Comparison of ENCODE assay signal across 10 mouse cellular contexts in the genomic region with DNA sequence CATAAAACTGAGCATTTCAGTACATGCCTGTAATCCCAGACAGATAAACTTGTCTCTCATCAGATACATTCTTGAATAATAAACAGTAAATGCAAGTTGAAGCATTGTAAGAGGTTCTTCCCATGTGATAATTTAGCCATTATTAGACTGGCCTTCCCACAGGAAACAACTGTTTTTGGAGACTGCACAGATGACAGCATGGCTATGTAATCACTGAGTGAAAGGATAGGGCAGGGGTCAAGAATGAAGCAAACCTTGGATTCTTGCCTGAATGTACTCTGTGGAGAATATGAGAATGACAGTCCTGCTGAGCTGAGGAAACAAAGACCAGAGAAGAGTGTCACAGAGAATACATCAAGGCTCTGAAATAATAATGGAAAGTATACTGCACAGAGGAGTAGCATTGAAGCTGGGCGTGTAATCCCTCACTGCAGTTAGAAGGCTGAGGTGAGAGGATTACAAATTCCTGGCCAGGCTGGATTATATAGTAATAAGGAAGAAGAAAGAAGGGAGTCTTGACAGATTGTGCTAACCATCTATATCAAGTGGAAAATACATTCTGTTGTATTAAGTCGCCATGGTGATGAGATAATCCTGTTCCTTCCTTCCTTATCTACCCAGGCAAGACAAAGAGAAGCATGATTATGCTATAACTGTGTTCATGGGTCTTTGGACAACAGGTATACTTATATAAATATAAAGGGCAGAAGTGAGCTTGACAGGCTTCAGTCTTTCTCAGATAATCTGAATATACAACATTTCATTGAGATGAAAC.
DNase-seq lines count a peak whose midpoint lies in the region; ATAC-seq and TF ChIP-seq lines count a peak whose summit lies in the region.
"Had no signal": no experiment of that assay in that cellular context is flagged by ENCODE, and none has a peak within 500 bp of the region (broad histone marks: within the 10 kb centered on the region; RNA-seq: fewer than 3 reads in every experiment).

No protein-coding gene starts in this region.

- H3K4me1 ChIP-seq in limb, embryonic 14.5 days (ENCODE audit: control insufficient read depth, insufficient read depth, low read length), result no peaks in the 10 kb centered on the region
- H3K4me1 ChIP-seq in limb, embryonic 10.5 days, result no peaks in the 10 kb centered on the region
- peaks cover 9% of the 10 kb centered on the region for H3K4me1 ChIP-seq in heart, embryonic 15.5 days (replicated peaks)
- H3K4me1 ChIP-seq: embryonic facial prominence, embryonic 12.5 days had no signal

- H3K4me3 ChIP-seq in limb, embryonic 14.5 days (replicated peaks; ENCODE audit: low read length), result no peak overlapping the region
- no peak overlapping the region for H3K4me3 ChIP-seq in limb, embryonic 10.5 days
- H3K4me3 ChIP-seq in heart, embryonic 15.5 days, result no peak overlapping the region
- H3K4me3 ChIP-seq: embryonic facial prominence, embryonic 12.5 days had no signal

- H3K4me2 ChIP-seq in limb, embryonic 14.5 days (replicated peaks; ENCODE audit: low read depth, low read length, severe bottlenecking), result no peak overlapping the region
- H3K4me2 ChIP-seq in heart, embryonic 15.5 days, result no peak overlapping the region
- H3K4me2 ChIP-seq: embryonic facial prominence, embryonic 12.5 days had no signal

- H3K27me3 ChIP-seq in limb, embryonic 14.5 days (ENCODE audit: control insufficient read depth, insufficient read depth, low read length), result no peaks in the 10 kb centered on the region
- no peaks in the 10 kb centered on the region for H3K27me3 ChIP-seq in limb, embryonic 10.5 days (ENCODE audit: low read depth, poor library complexity, severe bottlenecking)
- H3K27me3 ChIP-seq in heart, embryonic 15.5 days, result no peaks in the 10 kb centered on the region
- H3K27me3 ChIP-seq: embryonic facial prominence, embryonic 12.5 days had no signal

- TF ChIP-seq POLR2A in limb, embryonic 14.5 days (IDR thresholded peaks at IDR 0.05; ENCODE audit: borderline replicate concordance, extremely low read depth, insufficient read depth, insufficient read length), result no peak
- no peak for TF ChIP-seq POLR2A in brain, embryonic 14.5 days (IDR thresholded peaks at IDR 0.05; ENCODE audit: borderline replicate concordance, extremely low read depth, insufficient read depth, insufficient read length, poor library complexity, severe bottlenecking)

- no peaks in the 10 kb centered on the region for H3K36me3 ChIP-seq in limb, embryonic 14.5 days (ENCODE audit: control insufficient read depth, insufficient read depth, low read length)
- no peaks in the 10 kb centered on the region for H3K36me3 ChIP-seq in limb, embryonic 10.5 days
- H3K36me3 ChIP-seq in heart, embryonic 15.5 days, result peaks cover 4% of the 10 kb centered on the region; the same call in 1 of the 2 replicates
- H3K36me3 ChIP-seq: embryonic facial prominence, embryonic 12.5 days had no signal

- no peaks in the 10 kb centered on the region for H3K9me3 ChIP-seq in limb, embryonic 14.5 days (ENCODE audit: control insufficient read depth, low read length)
- no peaks in the 10 kb centered on the region for H3K9me3 ChIP-seq in limb, embryonic 10.5 days (replicated peaks)
- H3K9me3 ChIP-seq in heart, embryonic 15.5 days (replicated peaks), result no peaks in the 10 kb centered on the region
- H3K9me3 ChIP-seq: embryonic facial prominence, embryonic 12.5 days had no signal

- DNase-seq in limb, embryonic 14.5 days (ENCODE audit: low spot score), result peak; percentile 50
- DNase-seq in limb, embryonic 10.5 days (ENCODE audit: low spot score), result no peak
- peak; percentile 57 for DNase-seq in brain, embryonic 14.5 days (ENCODE audit: low read depth)
- DNase-seq in lung, postnatal 25 days (ENCODE audit: low spot score), result peak; percentile 35
- DNase-seq in thymus, postnatal 0 days (ENCODE audit: low spot score), result no peak
- no peak for DNase-seq in left cerebral cortex, adult 18-20 months (ENCODE audit: low spot score in 2 of 2)
- DNase-seq: right cerebral cortex, adult 18-20 months had no signal

- ATAC-seq in limb, embryonic 14.5 days (ENCODE audit: low FRiP score, low read depth), result 0 out of 2 replicates have a peak, but pooled peaks have one; percentile 19
- peak; percentile 88 for ATAC-seq in heart, embryonic 15.5 days (replicated peaks; ENCODE audit: insufficient number of reproducible peaks, insufficient read depth, low FRiP score, low read depth)

- no peak for TF ChIP-seq CTCF in brain, embryonic 14.5 days (IDR thresholded peaks at IDR 0.05; ENCODE audit: borderline replicate concordance, extremely low read depth, insufficient read depth, insufficient read length)

- H3K27ac ChIP-seq in limb, embryonic 14.5 days (replicated peaks; ENCODE audit: low read depth, low read length), result no peak overlapping the region
- H3K27ac ChIP-seq in limb, embryonic 10.5 days, result no peak overlapping the region
- peak overlapping the region; percentile 77 for H3K27ac ChIP-seq in heart, embryonic 15.5 days
- H3K27ac ChIP-seq: embryonic facial prominence, embryonic 12.5 days; macrophage had no signal

- no peak overlapping the region for H3K9ac ChIP-seq in limb, embryonic 14.5 days (ENCODE audit: low read depth, low read length, severe bottlenecking)
- no peak overlapping the region for H3K9ac ChIP-seq in heart, embryonic 15.5 days
- H3K9ac ChIP-seq: embryonic facial prominence, embryonic 12.5 days had no signal

- 80% methylated on average over 2 of the region's 2 CpGs for WGBS in limb, embryonic 14.5 days
- 84% methylated on average over 2 of the region's 2 CpGs for WGBS in limb, embryonic 10.5 days
- WGBS in heart, embryonic 15.5 days, result 47% methylated on average over 2 of the region's 2 CpGs

Comparison
In these comparisons a context has a peak if more than half of its experiments do, and no peak if none do; other contexts are left out.
1. DNase-seq: peak in limb, embryonic 14.5 days (single experiment), brain, embryonic 14.5 days (single experiment) and lung, postnatal 25 days (single experiment); none in limb, embryonic 10.5 days (single experiment), thymus, postnatal 0 days (single experiment) and left cerebral cortex, adult 18-20 months (0 of 2).